Mouse (Mus musculus) neural tube, embryonic 14.5 days (tissue): ENCODE measurements at regions not wholly inside any gene's neighbourhood (a gene's known extent, or its start where the extent isn't known, plus 50 kb on each side); places are given as distances from the start of the nearest gene placed in this dataset.

Experiments
- ATAC-seq: fragments of 200-750 bp; cut with Nextera tagmentation; 2 replicates; pipeline ENCODE4 v1.8.0; 2017; ENCODE audit warnings: low read depth, mild to moderate bottlenecking, moderate TSS enrichment, moderate library complexity
- H3K27ac ChIP-seq: fragments of 300-500 bp; sonication (generic); 2 replicates; pipeline ENCODE4 v1.5.1; 2014; ENCODE audit warnings: low read depth, mild to moderate bottlenecking, control low read depth, low read length, moderate library complexity, mixed read lengths
- H3K27me3 ChIP-seq: fragments of 300-500 bp; sonication (generic); 2 replicates; pipeline ENCODE4 v1.6.1; 2014; ENCODE audit warnings: low read length; ENCODE audit not compliant: control insufficient read depth, insufficient read depth
- H3K36me3 ChIP-seq: fragments of 300-500 bp; sonication (generic); 2 replicates; pipeline ENCODE4 v1.6.1; 2014; ENCODE audit warnings: low read length, mixed read lengths; ENCODE audit not compliant: control insufficient read depth, insufficient read depth
- H3K4me1 ChIP-seq: fragments of 300-500 bp; sonication (generic); 2 replicates; pipeline ENCODE4 v1.6.1; 2014; ENCODE audit warnings: low read length; ENCODE audit not compliant: control insufficient read depth, insufficient read depth
- H3K4me2 ChIP-seq: fragments of 300-500 bp; sonication (generic); 2 replicates; pipeline ENCODE4 v1.6.1; 2014; ENCODE audit warnings: mild to moderate bottlenecking, low read depth, low read length, control low read depth
- H3K4me3 ChIP-seq: fragments of 300-500 bp; sonication (generic); 2 replicates; pipeline ENCODE4 v1.5.1; 2014; ENCODE audit warnings: low read depth, low read length, control low read depth, mixed read lengths
- H3K9ac ChIP-seq: fragments of 300-500 bp; sonication (generic); replicated peaks from 2 replicates; pipeline ENCODE4 v1.6.1; 2014; ENCODE audit warnings: low read depth, mild to moderate bottlenecking, control low read depth, low read length, mixed read lengths
- H3K9me3 ChIP-seq: fragments of 300-500 bp; sonication (generic); 2 replicates; pipeline ENCODE4 v1.6.1; 2016; ENCODE audit warnings: low read length; ENCODE audit not compliant: control insufficient read depth
- WGBS: fragments of 180-500 bp; shearing (Covaris S2); extraction: QIAGEN DNeasy Blood & Tissue Kit; methylation state at CpG from one replicate; pipeline ENCODE4 v1.1.7; 2014; 5-methylcytosine and 5-hydroxymethylcytosine counted together
- microRNA-seq: library from miRNA; unstranded; fragments of <30 nt; microRNA quantifications from one replicate; pipeline ENCODE4, GENCODE M21; 2016

GRCm38 (mm10) chr3:17870895-17871482 is 77.2 kb upstream of the Cypt12 start:
- H3K9ac ChIP-seq, result no peak overlapping the region
- H3K27ac ChIP-seq, result no peak overlapping the region
- H3K4me1 ChIP-seq, result no peaks in the 10 kb centered on the region
- H3K9me3 ChIP-seq, result no peaks in the 10 kb centered on the region
- ATAC-seq, result peak; percentile 94
- WGBS, result 52% methylated on average over 4 of the region's 4 CpGs
- H3K27me3 ChIP-seq, result no peaks in the 10 kb centered on the region
- no peak overlapping the region for H3K4me2 ChIP-seq
- H3K36me3 ChIP-seq, result no peaks in the 10 kb centered on the region
- H3K4me3 ChIP-seq, result no peak overlapping the region

GRCm38 (mm10) chr3:17895869-17896268 is 52.3 kb upstream of the Cypt12 start:
- no peaks in the 10 kb centered on the region for H3K4me1 ChIP-seq
- H3K9ac ChIP-seq, result no peak overlapping the region
- H3K4me3 ChIP-seq, result no peak overlapping the region
- H3K4me2 ChIP-seq, result no peak overlapping the region
- ATAC-seq, result no peak
- H3K9me3 ChIP-seq, result no peaks in the 10 kb centered on the region
- WGBS, result 57% methylated on average over 2 of the region's 2 CpGs
- H3K36me3 ChIP-seq, result no peaks in the 10 kb centered on the region
- no peaks in the 10 kb centered on the region for H3K27me3 ChIP-seq
- H3K27ac ChIP-seq, result no peak overlapping the region

- Histone ChIP-seq H3K36me3 (no peaks in the 10 kb centered on the region), H3K4me1 (no peaks in the 10 kb centered on the region), H3K4me3 (no peak overlapping the region), H3K4me2 (no peak overlapping the region), H3K27me3 (no peaks in the 10 kb centered on the region), H3K9me3 (no peaks in the 10 kb centered on the region), H3K27ac (no peak overlapping the region), H3K9ac (no peak overlapping the region)
- no peak for ATAC-seq
- 92% methylated on average over 4 of the region's 4 CpGs for WGBS
Observed at GRCm38 (mm10) chr3:17896756-17897155, 51.5 kb upstream of the Cypt12 start.

Small RNAs in the stretch of these regions (microRNA-seq; reads per million reads assigned to microRNA genes)
- gene Mir124a-2, result 3.7 reads per million, percentile 5 among the genes with 10 or more reads in this experiment
